Comparison of ENCODE assay signal across 8 mouse cellular contexts in the genomic region with DNA sequence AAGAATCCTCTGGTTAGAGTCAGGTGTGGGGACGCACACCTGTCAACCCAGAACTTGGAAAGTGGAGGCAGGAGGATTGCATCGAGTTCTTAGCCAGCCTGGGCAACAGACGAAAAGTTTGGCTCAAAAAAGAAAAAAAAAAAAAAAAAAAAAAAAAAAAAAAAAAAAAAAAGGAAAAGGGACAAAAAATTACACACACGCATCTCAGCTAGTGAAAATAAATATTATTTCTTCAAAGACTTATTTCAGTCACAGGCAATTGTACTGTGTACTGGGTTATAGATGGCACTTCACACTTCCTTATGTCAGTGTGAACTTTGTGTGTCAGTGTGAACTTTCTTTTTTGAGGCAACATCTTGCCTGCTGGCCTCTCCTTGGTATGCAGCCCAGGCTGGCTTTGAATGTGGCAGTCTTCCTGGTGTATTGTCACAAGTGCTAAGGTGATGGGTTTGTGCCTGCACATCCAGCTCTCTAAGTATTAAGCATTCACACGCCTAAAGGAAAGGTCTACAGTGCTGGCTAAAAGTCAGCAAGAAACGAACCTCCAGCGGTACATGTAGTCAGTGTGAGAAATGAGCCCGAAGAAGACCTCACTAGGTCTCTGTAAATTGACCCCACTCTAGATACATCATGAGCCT. TPM values are rescaled to one million over a fixed set of nuclear protein-coding genes. Genes with fewer than 3 reads are reported as not detected.
DNase-seq lines count a peak whose midpoint lies in the region; ATAC-seq and TF ChIP-seq lines count a peak whose summit lies in the region.

No protein-coding gene starts in this region.

- peak overlapping the region; percentile 81 for H3K4me2 ChIP-seq in limb, embryonic 14.5 days (replicated peaks; ENCODE audit: low read depth, low read length, severe bottlenecking)
- peak overlapping the region; percentile 80 for H3K4me2 ChIP-seq in stomach, embryonic 16.5 days (ENCODE audit: low read depth, low read length)

- no peaks in the 10 kb centered on the region for H3K9me3 ChIP-seq in limb, embryonic 14.5 days (ENCODE audit: control insufficient read depth, low read length)
- 0 out of 2 replicates have a peak, but pooled peaks cover 4% of the 10 kb centered on the region for H3K9me3 ChIP-seq in stomach, embryonic 16.5 days (replicated peaks; ENCODE audit: control insufficient read depth, low read length)

- no peak for TF ChIP-seq CTCF in spleen, adult 2 months (IDR thresholded peaks at IDR 0.05; ENCODE audit: extremely low read depth, insufficient read depth, insufficient read length, insufficient replicate concordance)

- H3K9ac ChIP-seq in limb, embryonic 14.5 days (ENCODE audit: low read depth, low read length, severe bottlenecking): peak overlapping the region; percentile 82
- H3K9ac ChIP-seq in stomach, embryonic 16.5 days (ENCODE audit: low read length): peak overlapping the region; percentile 87

- DNase-seq in cerebellum, adult 11-12 months: peak; percentile 50
- no peak for DNase-seq in cerebellum, postnatal 25 days
- no peak for DNase-seq in spleen, adult 2 months (ENCODE audit: low read depth in 1 of 2, low spot score in 2 of 2)
- DNase-seq in spleen, postnatal 14 days (ENCODE audit: low spot score in 2 of 2): no peak
- no peak for DNase-seq in limb, embryonic 14.5 days (ENCODE audit: low spot score)
- DNase-seq in embryo, embryonic 10.5 days (ENCODE audit: low spot score): no peak

- H3K27me3 ChIP-seq in spleen, adult 2 months (ENCODE audit: control insufficient read depth, insufficient read depth, low read length): no peaks in the 10 kb centered on the region
- H3K27me3 ChIP-seq in limb, embryonic 14.5 days (ENCODE audit: control insufficient read depth, insufficient read depth, low read length): no peaks in the 10 kb centered on the region
- H3K27me3 ChIP-seq in stomach, embryonic 16.5 days (ENCODE audit: control insufficient read depth, insufficient read depth, low read length): no peaks in the 10 kb centered on the region

- H3K36me3 ChIP-seq in spleen, adult 2 months (ENCODE audit: control insufficient read depth, insufficient read depth, low read length): no peaks in the 10 kb centered on the region
- no peaks in the 10 kb centered on the region for H3K36me3 ChIP-seq in limb, embryonic 14.5 days (ENCODE audit: control insufficient read depth, insufficient read depth, low read length)
- no peaks in the 10 kb centered on the region for H3K36me3 ChIP-seq in stomach, embryonic 16.5 days (ENCODE audit: control insufficient read depth, insufficient read depth, low read length)

- 46% methylated on average over 8 of the region's 8 CpGs for WGBS in spleen, adult 2 months
- WGBS in limb, embryonic 14.5 days: 44% methylated on average over 8 of the region's 8 CpGs
- WGBS in stomach, embryonic 16.5 days: 37% methylated on average over 8 of the region's 8 CpGs

- peak overlapping the region; percentile 68 for H3K27ac ChIP-seq in spleen, adult 2 months (ENCODE audit: insufficient read depth, low read length)
- no peak overlapping the region for H3K27ac ChIP-seq in limb, embryonic 14.5 days (replicated peaks; ENCODE audit: low read depth, low read length)
- no peak overlapping the region for H3K27ac ChIP-seq in stomach, embryonic 16.5 days (ENCODE audit: low read length)

- peaks cover under 1% of the 10 kb centered on the region for H3K4me1 ChIP-seq in spleen, adult 2 months (ENCODE audit: control insufficient read depth, insufficient read depth, insufficient read length)
- H3K4me1 ChIP-seq in limb, embryonic 14.5 days (ENCODE audit: control insufficient read depth, insufficient read depth, low read length): no peaks in the 10 kb centered on the region; the same call in 1 of the 2 replicates
- H3K4me1 ChIP-seq in stomach, embryonic 16.5 days (ENCODE audit: control insufficient read depth, insufficient read depth, low read length): no peaks in the 10 kb centered on the region

- no peak for TF ChIP-seq POLR2A in spleen, adult 2 months (IDR thresholded peaks at IDR 0.05; ENCODE audit: low read depth, low read length)
- TF ChIP-seq POLR2A in limb, embryonic 14.5 days (IDR thresholded peaks at IDR 0.05; ENCODE audit: borderline replicate concordance, extremely low read depth, insufficient read depth, insufficient read length): no peak

- peak overlapping the region; percentile 80 for H3K4me3 ChIP-seq in spleen, adult 2 months (ENCODE audit: extremely low read depth, insufficient read depth, insufficient read length)
- peak overlapping the region; percentile 82 for H3K4me3 ChIP-seq in limb, embryonic 14.5 days (replicated peaks; ENCODE audit: low read length)
- H3K4me3 ChIP-seq in stomach, embryonic 16.5 days (replicated peaks; ENCODE audit: low read length): peak overlapping the region; percentile 89

- ATAC-seq in limb, embryonic 14.5 days (ENCODE audit: low FRiP score, low read depth): no peak
- ATAC-seq in stomach, embryonic 16.5 days (ENCODE audit: insufficient read depth, low FRiP score): no peak
- no peak for ATAC-seq in frontal cortex, adult (ENCODE audit: low TSS enrichment)

RNA-seq across cellular contexts. Expression of a gene that starts 0.7 kb away (rescaled TPM):
- 13.7 and 16.0 TPM in 2 replicates for polyA plus RNA-seq in spleen, adult 2 months (2012; rRNA removed)
- polyA plus RNA-seq in limb, embryonic 14.5 days (2012; rRNA removed): 38.8 and 45.9 TPM in 2 replicates
- 23.1 and 23.8 TPM in 2 replicates for polyA plus RNA-seq in limb, embryonic 14.5 days (2014; fragmentation: Nextera tagmentation; extraction: Ambion mirVana)
- polyA plus RNA-seq in stomach, embryonic 16.5 days (2015; fragmentation: Nextera tagmentation; extraction: Ambion mirVana): 23.5 and 24.1 TPM in 2 replicates
